Mouse (Mus musculus): ENCODE data around the gene Atp8b3.

Atp8b3 gene

GRCm38 (mm10) chr10:80568876-80569275 is 30.0 kb upstream of the Atp8b3 start:
- no peak for DNase-seq (ENCODE audit: low spot score)

DNA sequence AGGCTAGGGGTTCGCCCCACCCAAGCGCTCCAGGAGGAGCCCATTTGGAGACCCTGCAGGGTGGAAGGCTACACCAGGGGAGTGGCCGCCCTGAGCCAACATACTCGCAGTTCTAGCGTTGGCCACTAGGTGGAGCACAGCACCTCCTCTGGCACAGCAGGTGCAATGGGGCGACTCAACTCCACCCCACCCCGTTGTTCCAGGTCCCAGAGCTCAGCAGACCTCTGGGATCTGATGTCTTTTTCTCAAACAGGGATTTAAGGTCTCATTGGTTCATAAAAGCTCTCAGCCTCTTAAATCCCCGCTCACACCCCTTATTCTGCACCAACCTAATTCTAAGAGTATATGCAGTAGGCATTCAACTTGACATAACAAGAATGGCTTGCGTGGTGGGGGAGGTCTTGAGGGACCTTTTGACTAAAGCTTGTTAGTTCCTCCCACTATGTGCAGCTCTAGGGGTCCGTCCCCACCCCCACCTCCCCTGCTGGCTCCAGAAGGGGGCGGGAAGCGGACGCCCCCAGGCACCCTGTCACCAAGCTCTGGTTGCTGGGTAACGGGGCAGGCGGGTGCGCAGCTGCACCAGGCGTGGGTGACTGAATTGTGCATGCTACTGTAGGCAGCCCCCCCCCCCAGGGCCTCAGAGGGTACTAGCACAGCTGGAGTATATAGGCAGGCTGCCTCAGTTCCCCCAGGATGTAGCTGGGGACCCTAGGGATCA is 27.6 kb upstream of the Atp8b3 start:
- DNase-seq (ENCODE audit: low spot score), result peak; percentile 80

GRCm38 (mm10) chr10:80561116-80561944 is 22.4 kb upstream of the Atp8b3 start, which contains the start of gene Rexo1:
Rexo1 (minus strand) TSS chr10:80561560.
- peak; percentile 90 for DNase-seq (ENCODE audit: low spot score)

GRCm38 (mm10) chr10:80560621-80561020 is 21.7 kb upstream of the Atp8b3 start:
- DNase-seq (ENCODE audit: low spot score), result no peak

DNA sequence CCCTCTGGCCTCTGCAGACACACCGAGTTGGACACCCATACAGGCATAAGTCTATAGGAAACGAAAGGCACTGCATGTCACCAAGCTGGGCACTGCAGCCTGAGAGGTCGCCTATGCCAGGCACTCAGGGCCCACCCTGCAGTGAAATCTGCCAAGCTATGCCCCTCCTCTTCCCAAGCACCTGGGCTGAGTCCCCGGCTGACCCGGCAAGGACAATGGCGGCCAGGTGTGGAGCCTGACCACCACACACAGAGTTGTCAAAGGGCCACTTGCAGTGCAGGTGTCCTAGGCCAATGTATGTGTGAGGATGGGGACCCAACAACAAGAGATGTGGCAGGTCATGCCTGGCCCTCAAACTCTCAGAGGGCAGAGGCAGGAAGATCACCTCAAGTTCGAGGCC is 20.5 kb upstream of the Atp8b3 start:
- DNase-seq (ENCODE audit: low spot score), result no peak

DNA sequence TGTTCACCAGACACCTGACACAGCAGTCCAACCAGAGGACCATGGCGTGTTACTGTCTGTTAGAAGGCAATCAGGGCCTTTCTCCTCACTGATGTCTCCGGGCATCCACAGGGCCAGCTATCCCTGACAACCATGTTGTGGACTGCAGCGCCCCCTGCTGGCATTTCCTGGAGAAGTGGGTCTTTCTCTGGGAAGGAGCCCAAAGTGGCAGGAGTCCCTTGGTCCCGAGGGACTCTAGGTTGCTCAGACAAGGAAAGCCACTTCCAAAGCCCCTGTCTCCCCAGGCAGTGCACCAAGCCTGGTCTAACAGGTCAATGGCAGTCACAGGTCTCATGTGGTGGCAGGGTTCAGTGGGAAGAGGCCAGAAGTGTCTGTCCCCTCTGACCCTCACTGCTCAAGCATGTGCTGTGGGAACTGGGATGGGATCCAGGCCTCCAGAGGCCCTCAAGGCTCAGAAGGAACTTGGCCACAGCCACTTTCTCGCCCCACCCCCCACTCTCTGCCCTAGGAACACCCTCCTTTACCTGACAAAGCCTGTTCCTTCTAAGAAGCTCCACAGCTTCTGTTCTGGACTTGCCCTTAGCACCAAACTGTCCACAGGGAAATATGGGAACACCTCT is 18.5 kb upstream of the Atp8b3 start:
- no peak for DNase-seq (ENCODE audit: low spot score)

DNA sequence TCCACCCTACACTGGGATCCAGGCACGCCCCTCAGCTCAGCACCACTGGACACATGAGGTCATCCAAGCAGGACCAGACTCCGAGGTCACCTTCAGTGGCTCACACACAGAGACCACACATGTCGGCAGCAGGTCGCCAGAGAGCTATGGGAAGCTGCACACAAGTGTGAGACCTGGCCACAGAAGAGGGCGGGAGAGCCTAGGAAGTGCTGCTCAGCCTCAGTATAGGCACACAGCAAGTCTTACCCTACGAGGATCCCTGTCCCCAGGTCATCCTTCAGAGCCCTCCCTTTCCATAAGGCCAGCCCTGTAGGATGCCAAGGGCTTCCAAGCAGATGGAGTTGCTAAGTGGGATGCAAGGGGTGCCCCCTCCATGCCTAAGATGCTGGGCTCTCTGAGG is 15.1 kb upstream of the Atp8b3 start:
- DNase-seq (ENCODE audit: low spot score), result no peak

GRCm38 (mm10) chr10:80553575-80553974 is 14.7 kb upstream of the Atp8b3 start:
- DNase-seq (ENCODE audit: low spot score), result no peak

DNA sequence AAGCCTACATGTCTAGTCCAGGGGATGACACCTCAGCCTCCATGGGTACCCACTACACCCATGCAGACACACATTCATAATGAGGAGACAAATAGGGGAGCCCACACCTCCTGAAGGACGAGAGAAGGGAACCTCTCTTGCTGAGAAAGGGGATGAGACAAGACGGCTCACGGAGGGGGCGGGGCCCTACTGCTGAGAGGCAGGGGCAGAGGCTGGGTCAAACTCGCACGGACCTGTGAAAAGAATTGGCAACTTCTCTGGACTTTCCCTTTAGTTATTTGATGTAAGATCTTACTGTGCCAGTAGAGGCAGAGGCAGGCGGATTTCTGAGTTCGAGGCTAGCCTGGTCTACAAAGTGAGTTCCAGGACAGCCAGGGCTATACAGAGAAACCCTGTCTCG is 13.4 kb upstream of the Atp8b3 start:
- no peak for DNase-seq (ENCODE audit: low spot score)

DNA sequence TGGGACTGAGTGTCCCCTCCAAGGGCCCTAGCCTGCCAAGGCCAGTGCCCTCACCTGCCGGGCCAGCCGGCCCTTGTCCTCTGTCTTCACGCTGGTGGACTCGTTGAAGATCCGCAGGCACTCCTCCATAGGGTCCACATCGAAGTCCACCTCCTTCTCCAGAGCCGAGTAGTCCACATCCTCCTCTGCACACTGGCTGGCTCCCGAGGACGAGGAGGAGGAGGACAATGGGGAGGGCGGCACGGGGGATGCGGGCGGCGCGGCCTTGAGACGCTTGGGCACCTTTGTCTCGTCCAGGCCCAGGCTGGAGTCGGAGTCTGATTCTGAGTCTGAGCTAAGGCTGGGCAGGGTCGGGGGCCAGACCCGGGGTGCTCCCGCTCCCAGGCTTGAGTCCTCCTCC is 10.4 kb upstream of the Atp8b3 start:
- no peak for DNase-seq (ENCODE audit: low spot score)

DNA sequence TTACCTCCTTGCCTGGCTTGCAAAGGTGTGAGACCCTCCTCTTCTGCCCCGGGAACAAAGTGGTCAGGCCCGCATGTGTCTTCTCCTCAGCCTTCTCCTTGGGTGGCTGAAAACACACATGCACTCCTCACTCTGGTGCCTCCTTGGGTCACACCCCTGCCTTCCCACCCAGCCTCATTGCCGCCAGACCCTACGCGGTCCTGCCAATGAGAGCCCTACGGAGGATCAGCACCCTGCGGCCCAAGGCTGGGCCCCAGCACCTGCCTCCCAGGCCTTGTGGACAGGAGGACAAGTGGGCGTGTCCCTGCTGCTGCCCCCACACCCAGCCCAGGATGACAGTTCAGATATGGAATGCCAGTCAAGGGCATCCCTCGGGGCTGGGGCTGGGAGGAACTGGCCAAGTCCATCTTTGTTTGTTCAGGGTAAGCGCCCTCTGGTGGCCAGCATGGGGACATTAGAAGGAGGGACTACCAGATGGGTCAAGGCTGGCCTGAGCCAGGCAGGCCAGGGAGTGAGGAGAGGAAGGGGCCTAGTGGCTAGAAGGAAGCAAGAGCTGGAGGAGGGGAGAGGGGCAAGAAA is 9.6 kb upstream of the Atp8b3 start:
- DNase-seq (ENCODE audit: low spot score), result no peak

- DNase-seq (ENCODE audit: low spot score), result no peak
Measured at GRCm38 (mm10) chr10:80547539-80547938, 8.6 kb upstream of the Atp8b3 start.

- DNase-seq (ENCODE audit: low spot score), result no peak
Measured at GRCm38 (mm10) chr10:80546945-80547344, 8.0 kb upstream of the Atp8b3 start.

DNA sequence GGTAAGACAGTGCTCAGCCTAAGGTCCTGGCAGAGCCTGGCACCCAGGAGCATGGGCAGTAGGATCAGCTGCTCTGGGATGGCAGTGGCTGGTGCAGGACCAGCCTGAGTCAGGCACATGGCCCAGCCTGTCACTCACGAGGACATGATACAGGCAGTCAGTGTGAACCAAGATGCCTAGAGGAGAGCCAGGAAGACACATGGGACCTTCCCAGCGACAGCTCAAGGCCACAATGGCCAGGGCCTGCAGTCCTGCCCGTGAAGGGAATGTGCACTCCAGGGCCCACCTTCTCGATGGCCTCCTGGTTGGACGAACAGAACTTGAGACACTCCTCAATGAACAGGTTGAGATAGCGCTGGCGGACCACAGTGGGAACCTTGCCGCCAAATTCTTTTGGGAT is 6.7 kb upstream of the Atp8b3 start:
- DNase-seq (ENCODE audit: low spot score), result no peak

GRCm38 (mm10) chr10:80543873-80544272 is 4.9 kb upstream of the Atp8b3 start:
- DNase-seq (ENCODE audit: low spot score), result no peak

- no peak for DNase-seq (ENCODE audit: low spot score)
Measured at GRCm38 (mm10) chr10:80539493-80539892, 569 bp upstream of the Atp8b3 start.

- DNase-seq (ENCODE audit: low spot score), result no peak
Measured at GRCm38 (mm10) chr10:80538180-80538579, 744 bp downstream of the Atp8b3 start.

- DNase-seq (ENCODE audit: low spot score), result no peak
Measured at GRCm38 (mm10) chr10:80535711-80536110, 3.2 kb downstream of the Atp8b3 start.

- no peak for DNase-seq (ENCODE audit: low spot score)
Measured at GRCm38 (mm10) chr10:80535071-80535470, 3.9 kb downstream of the Atp8b3 start.

DNA sequence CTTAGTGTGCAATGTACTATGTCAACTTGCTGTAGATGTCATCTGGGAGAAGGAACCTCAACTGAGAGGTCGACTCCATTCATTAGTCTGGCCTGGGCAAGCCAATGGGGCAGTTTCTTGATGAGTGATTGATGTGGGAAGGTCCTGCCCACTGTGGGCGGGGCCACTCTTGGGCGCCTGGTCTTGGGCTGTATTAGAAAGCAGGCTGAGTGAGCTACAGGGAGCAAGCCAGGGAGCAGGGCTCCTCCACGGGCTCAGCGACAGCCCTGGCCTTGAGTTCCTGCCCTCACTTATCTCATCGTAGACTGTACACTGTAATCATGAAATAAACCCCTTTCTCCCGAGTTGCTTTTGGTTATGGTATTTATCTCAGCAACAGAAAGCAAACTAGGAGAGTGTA is 5.2 kb downstream of the Atp8b3 start:
- DNase-seq (ENCODE audit: low spot score), result no peak

GRCm38 (mm10) chr10:80532783-80533182 is 6.1 kb downstream of the Atp8b3 start:
- DNase-seq (ENCODE audit: low spot score), result no peak

DNA sequence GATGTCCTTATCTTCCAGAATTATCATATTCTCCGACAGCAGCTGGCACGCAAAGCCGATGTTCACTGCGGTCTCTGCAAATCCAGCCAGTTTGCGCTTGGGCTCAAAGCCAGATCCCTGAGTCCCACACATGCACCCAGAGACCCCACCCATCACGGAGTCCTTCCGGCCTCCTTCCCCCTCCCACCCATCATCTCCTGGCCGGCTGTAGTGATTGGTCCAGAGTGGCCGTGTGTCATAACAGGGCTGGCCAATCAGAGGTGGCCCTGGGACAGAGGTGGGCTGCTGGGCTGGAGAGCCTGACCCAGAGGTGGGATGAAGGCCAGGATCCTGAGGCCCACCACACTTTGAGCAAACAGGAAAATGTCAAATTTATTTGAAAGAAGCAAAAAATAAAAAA is 12.8 kb downstream of the Atp8b3 start:
- DNase-seq (ENCODE audit: low spot score), result no peak

DNA sequence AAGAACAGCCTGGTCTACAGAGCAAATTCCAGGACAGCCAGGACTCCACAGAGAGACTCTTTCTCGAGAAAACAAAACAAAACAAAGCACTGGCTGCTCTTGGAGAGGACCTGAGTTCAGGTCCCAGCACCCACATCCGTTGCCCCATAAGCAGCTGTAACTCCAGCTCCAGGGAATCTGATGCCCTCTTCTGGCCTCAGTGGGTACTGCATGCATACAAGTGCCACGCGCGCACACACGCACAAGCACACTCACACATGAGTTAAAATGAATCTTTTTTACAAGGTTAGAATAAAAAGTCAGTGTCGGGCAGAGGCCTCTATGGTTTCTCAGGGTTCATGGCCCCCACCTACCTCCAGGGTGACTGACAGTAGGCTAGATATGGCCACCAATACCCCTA is 15.6 kb downstream of the Atp8b3 start:
- DNase-seq (ENCODE audit: low spot score), result no peak

All from left cerebral cortex, adult 11 months (tissue).